ENCODE assay signal across 33 mouse cellular contexts in the genomic region with DNA sequence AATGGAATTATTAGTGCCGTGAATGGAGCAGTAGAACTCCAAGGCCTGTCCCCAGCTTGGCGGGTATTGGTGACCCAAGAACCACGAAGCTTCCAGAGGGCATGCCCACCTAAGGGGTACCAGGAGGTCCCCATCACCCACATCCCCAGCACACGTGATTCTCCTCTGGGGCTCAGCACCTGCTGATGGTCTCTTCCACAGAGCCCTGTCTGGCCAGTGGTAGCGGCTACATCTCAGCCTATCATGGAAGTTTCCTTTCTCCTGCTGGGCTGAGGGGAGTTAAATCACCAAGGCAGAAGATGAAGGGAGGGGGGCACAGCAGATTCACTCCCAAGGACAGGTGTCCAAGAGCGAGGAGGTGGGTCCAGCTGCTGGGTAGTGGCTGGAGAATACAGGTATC. TPM values are rescaled to one million over a fixed set of nuclear protein-coding genes. Genes with fewer than 3 reads are reported as not detected.
"Had no signal": no experiment of that assay in that cellular context is flagged by ENCODE, and none has a peak within 500 bp of the region (broad histone marks: within the 10 kb centered on the region; RNA-seq: fewer than 3 reads in every experiment).

No protein-coding gene starts in this region.

- H3K27me3 ChIP-seq: heart, embryonic 15.5 days; hindbrain, embryonic 12.5 days; hindbrain, embryonic 15.5 days; intestine, embryonic 15.5 days; kidney, embryonic 15.5 days had no signal

- H3K9ac ChIP-seq: heart, embryonic 12.5 days; heart, embryonic 13.5 days; heart, embryonic 15.5 days; hindbrain, embryonic 12.5 days; hindbrain, embryonic 14.5 days; hindbrain, embryonic 15.5 days; intestine, embryonic 15.5 days; kidney, embryonic 15.5 days had no signal

- H3K4me2 ChIP-seq: heart, embryonic 12.5 days; heart, embryonic 13.5 days; heart, embryonic 15.5 days; hindbrain, embryonic 12.5 days; hindbrain, embryonic 14.5 days; hindbrain, embryonic 15.5 days; intestine, embryonic 15.5 days; kidney, embryonic 15.5 days had no signal

- H3K9me3 ChIP-seq: heart, embryonic 12.5 days; heart, embryonic 13.5 days; heart, embryonic 15.5 days; hindbrain, embryonic 10.5 days; hindbrain, embryonic 12.5 days; hindbrain, embryonic 15.5 days; intestine, embryonic 15.5 days; kidney, embryonic 15.5 days had no signal

- H3K4me1 ChIP-seq: heart, embryonic 12.5 days; hindbrain, embryonic 12.5 days; hindbrain, embryonic 15.5 days had no signal

- H3K4me3 ChIP-seq: heart, embryonic 12.5 days; heart, embryonic 13.5 days; heart, embryonic 15.5 days; hindbrain, embryonic 10.5 days; hindbrain, embryonic 12.5 days; hindbrain, embryonic 15.5 days; intestine, embryonic 15.5 days; kidney, embryonic 15.5 days; layer of hippocampus, adult 2 months; left cerebral cortex, adult 2 months had no signal

- DNase-seq: heart, postnatal 10 days; heart, postnatal 14 days; heart, postnatal 36 days; heart, postnatal 4 days; kidney, adult 11 months; kidney, adult 18-20 months; kidney, adult 2 months; kidney, adult 8-10 months; kidney, adult 9 months; kidney, postnatal 10 days; kidney, postnatal 14 days; kidney, postnatal 25 days; kidney, postnatal 36 days; kidney, postnatal 4 days; layer of hippocampus, adult 9-11 months; layer of hippocampus, postnatal 36 days had no signal

- H3K36me3 ChIP-seq: heart, embryonic 12.5 days; heart, embryonic 13.5 days; heart, embryonic 15.5 days; hindbrain, embryonic 10.5 days; hindbrain, embryonic 12.5 days; hindbrain, embryonic 15.5 days; intestine, embryonic 15.5 days; kidney, embryonic 15.5 days had no signal

- H3K27ac ChIP-seq: heart, embryonic 13.5 days; heart, embryonic 15.5 days; hindbrain, embryonic 10.5 days; hindbrain, embryonic 12.5 days; hindbrain, embryonic 14.5 days; hindbrain, embryonic 15.5 days; intestine, embryonic 15.5 days; kidney, embryonic 15.5 days; kidney, postnatal 0 days; layer of hippocampus, adult 2 months; left cerebral cortex, adult 2 months had no signal

- ATAC-seq: hindbrain, embryonic 16.5 days; inflammation-experienced regulatory T-cells, adult 6 months; intestine, embryonic 15.5 days; intestine, embryonic 16.5 days; intestine, postnatal 0 days had no signal

RNA-seq across cellular contexts. Expression of a gene that starts 2.3 kb away (rescaled TPM):
- polyA plus RNA-seq: heart, embryonic 12.5 days; heart, embryonic 14.5 days; inflammation-experienced regulatory T-cells, adult 6 months; intestine, postnatal 0 days had no signal
